Mouse (Mus musculus) WW6 (cell line): ENCODE data around the gene Fnbp1.
"Not testable (repeated sequence)": the region's sequence is repeated elsewhere in the genome, so short reads cannot be mapped to it uniquely, and the experiment has no call there.

Source experiments
- DNase-seq: peaks from one replicate; pipeline ENCODE4 v3.0.0-alpha.2; 2013; ENCODE audit warnings: low read depth, low spot score

Gene Fnbp1

DNA sequence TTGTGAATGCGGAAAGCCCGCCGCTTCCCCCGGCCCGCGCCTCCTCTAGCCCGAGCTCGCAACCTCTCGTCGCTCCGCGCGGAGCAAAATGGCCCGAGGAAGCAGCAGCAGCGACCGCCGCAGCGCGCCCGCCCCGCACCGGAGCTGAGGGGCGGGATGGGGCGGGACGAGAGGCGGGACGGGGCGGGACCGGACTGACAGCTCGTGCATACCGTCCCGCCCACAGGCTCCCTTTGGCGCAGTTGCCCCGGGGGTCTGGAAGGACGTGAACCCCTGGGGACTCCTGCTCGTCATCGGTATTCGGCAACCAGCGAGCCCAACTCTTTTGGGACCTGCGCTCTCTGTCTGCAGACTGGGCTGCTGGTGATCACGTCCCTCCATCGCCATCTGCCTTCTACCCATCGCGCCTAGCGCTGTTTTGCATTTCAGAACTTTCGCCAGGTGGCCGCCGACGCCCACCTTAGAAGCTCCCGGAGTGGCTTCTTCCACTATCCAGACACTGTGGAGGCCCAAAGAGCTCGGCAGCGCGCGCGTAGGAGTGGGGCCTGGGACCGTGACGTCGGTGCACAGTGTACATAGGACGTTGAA lies at the start of gene Fnbp1:
Gene Fnbp1, minus strand, starts transcription at position 142 of the 588 bp plus-strand sequence.
- peak; percentile 76 for DNase-seq

GRCm38 (mm10) chr2:31189654-31190053 lies 47.8 kb upstream of the Fnbp1 start:
- no peak for DNase-seq

GRCm38 (mm10) chr2:31188691-31189090 lies 46.9 kb upstream of the Fnbp1 start:
- no peak for DNase-seq

- DNase-seq: no peak
Measured at GRCm38 (mm10) chr2:31183830-31184229, 42.0 kb upstream of the Fnbp1 start.

- DNase-seq: no peak
Measured at GRCm38 (mm10) chr2:31182786-31183330, 41.0 kb upstream of the Fnbp1 start.

- DNase-seq: no peak
Measured at GRCm38 (mm10) chr2:31180081-31180551, 38.3 kb upstream of the Fnbp1 start.

DNA sequence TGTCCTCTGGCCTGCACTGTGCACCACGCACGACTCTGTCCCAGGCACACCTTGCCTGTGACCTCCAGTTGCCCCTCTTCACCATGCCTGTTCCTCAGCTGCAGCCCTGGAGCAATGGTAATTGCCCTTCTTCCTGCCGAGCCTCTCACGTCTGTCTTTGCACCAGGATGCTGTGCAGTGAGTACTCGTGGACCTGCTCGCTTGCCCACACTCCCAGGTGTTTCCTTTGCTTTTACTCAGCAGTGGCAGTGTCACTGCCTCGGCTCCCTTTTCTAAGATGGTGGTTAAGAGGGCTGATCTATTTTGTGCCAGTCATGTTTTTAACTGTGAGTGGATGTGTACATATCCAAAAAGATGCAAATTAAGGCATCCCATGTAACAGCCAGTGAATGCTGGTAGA lies 37.7 kb upstream of the Fnbp1 start:
- DNase-seq: no peak

GRCm38 (mm10) chr2:31178593-31178992 lies 36.8 kb upstream of the Fnbp1 start:
- DNase-seq: not testable (repeated sequence)

- peak; percentile 48 for DNase-seq
Measured at GRCm38 (mm10) chr2:31173290-31173689, 31.5 kb upstream of the Fnbp1 start.

- DNase-seq: no peak
Measured at GRCm38 (mm10) chr2:31172536-31172935, 30.7 kb upstream of the Fnbp1 start.

DNA sequence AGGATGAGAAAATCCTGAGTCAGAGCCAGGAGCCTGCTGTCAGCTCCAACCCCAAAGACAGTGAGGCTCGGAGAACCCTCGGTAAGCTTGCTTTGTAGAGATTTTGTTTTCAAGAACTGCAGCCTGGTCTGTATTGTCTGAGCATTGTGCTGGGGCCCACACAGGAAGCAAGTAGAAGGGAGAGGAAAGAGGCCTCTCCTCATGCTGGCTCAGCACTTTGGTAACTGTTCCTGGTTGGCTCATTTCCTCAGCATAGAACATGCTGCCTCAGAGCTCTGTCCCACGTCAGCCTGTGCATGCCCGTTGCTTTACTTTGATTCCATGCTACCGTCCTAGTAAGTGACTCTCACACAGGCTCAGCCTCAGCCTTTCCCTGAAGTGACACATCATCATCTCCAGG lies 30.2 kb upstream of the Fnbp1 start:
- no peak for DNase-seq

GRCm38 (mm10) chr2:31170164-31170563 lies 28.4 kb upstream of the Fnbp1 start:
- no peak for DNase-seq

- no peak for DNase-seq
Measured at GRCm38 (mm10) chr2:31169001-31169400, 27.2 kb upstream of the Fnbp1 start.

- DNase-seq: not testable (repeated sequence)
Measured at GRCm38 (mm10) chr2:31167571-31167970, 25.8 kb upstream of the Fnbp1 start.

DNA sequence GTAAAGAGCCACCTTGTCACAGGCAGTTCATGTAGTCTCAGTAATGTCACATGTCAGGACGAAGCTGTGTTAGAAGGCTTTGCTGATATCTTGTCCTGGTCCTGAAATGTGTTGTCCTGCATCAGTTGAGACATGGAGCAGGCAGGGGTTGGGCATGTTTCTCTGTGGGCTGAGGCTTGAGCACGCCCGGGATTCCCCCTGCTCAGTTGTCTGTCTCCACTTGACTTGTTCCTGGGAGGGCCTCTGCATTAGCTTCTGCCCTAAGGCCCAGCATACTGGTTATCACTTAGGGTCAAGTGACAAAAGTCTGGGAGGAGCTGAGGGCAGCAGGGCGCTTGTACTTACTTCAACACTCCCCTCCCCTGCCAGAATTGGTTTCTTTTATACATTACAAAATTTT lies 23.7 kb upstream of the Fnbp1 start:
- no peak for DNase-seq

GRCm38 (mm10) chr2:31164841-31165455 lies 23.1 kb upstream of the Fnbp1 start:
- no peak for DNase-seq

- DNase-seq: peak; percentile 81
Measured at GRCm38 (mm10) chr2:31163361-31164118, 21.7 kb upstream of the Fnbp1 start.

- no peak for DNase-seq
Measured at GRCm38 (mm10) chr2:31161620-31162019, 19.8 kb upstream of the Fnbp1 start.

GRCm38 (mm10) chr2:31160147-31160920 lies 18.5 kb upstream of the Fnbp1 start:
- no peak for DNase-seq

DNA sequence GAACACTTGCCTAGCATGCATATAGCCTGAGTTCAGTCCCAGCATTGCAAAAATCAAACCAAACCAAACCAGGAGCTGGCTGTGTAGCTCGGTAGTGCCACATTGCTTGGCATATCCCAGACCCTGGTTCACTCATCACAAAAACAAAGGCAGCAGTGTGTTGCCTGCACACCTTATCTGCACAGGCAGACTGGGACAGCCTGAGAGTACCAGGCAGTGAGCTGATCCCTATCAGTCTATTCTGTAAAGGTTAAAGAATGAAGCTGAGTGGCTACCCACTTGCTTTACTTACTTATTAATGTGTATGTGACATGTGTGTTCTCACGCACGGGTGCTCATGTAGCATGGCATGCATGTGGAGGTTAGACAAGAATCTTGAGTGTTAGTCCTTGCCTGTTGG lies 15.0 kb upstream of the Fnbp1 start:
- no peak for DNase-seq
